Mouse (Mus musculus): Measurements from ENCODE around the gene Cdh13. TPM values are rescaled to one million over a fixed set of nuclear protein-coding genes. Genes with fewer than 3 reads are reported as not detected.
"Not testable (repeated sequence)": the region's sequence is repeated elsewhere in the genome, so short reads cannot be mapped to it uniquely, and the experiment has no call there.

Cdh13 gene
- polyA plus RNA-seq, 1 experiment from 2014 or later = 101 TPM

DNA sequence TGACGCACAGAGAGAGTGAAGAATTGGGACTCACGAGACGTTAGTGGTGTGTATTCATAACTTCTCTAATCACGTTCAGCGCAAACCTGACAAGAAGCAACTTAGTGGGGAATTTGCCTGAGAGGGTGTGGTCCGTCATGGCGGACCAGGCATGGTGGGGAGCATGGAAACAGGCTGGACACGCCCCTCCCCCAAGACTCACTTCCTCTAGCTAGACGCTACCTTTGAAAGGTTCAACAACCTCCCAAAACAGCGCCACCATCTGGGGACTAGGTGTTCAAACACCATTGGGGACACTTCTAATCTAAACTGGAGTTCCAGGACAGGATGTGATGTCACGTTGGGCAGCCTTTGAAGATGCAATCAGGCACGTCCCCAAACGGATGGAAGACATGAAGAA is 1011.9 kb downstream of the Cdh13 start:
- Histone ChIP-seq H3K4me3 (ENCODE audit: low read depth, low read length) (no peak overlapping the region), H3K9ac (ENCODE audit: low read length) (no peak overlapping the region), H3K9me3 (replicated peaks; ENCODE audit: control insufficient read depth, low read length) (no peaks in the 10 kb centered on the region), H3K4me2 (ENCODE audit: low read length) (no peak overlapping the region), H3K27me3 (replicated peaks; ENCODE audit: control insufficient read depth, insufficient read depth, low read length) (no peaks in the 10 kb centered on the region), H3K27ac (ENCODE audit: low read depth, low read length) (no peak overlapping the region), H3K4me1 (ENCODE audit: control insufficient read depth, insufficient read depth, low read length) (no peaks in the 10 kb centered on the region), H3K36me3 (ENCODE audit: control insufficient read depth, insufficient read depth, low read length) (no peaks in the 10 kb centered on the region)
- 88% methylated on average over 13 of the region's 13 CpGs for WGBS
- ATAC-seq (no peak), DNase-seq (ENCODE audit: low spot score) (no peak)

DNA sequence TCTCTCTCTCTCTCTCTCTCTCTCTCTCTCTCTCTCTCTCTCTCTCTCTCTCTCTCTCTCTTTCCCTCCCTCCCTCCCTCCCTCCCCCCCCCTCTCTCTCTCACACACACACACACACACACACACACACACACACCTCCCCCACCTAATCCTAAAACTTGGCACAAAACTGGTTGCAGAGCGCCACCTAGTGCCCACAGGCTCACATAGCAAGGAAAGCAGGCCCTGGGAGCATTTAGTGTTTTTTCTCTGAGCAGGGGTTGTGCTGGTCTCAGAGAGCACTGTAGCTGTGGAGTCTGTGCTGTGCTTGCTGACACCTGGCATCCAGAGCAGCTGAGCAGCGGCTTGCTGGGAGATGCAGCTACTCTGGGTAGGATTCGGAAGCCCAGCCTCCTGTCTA is 1014.2 kb downstream of the Cdh13 start:
- not testable (repeated sequence) for H3K27ac ChIP-seq (ENCODE audit: low read depth, low read length); H3K4me3 ChIP-seq (ENCODE audit: low read depth, low read length); H3K9me3 ChIP-seq (replicated peaks; ENCODE audit: control insufficient read depth, low read length); H3K36me3 ChIP-seq (ENCODE audit: control insufficient read depth, insufficient read depth, low read length); ATAC-seq; H3K4me1 ChIP-seq (ENCODE audit: control insufficient read depth, insufficient read depth, low read length); H3K9ac ChIP-seq (ENCODE audit: low read length); H3K4me2 ChIP-seq (ENCODE audit: low read length); H3K27me3 ChIP-seq (replicated peaks; ENCODE audit: control insufficient read depth, insufficient read depth, low read length)
- WGBS = 27% methylated on average over 3 of the region's 3 CpGs
- peak; percentile 46 for DNase-seq (ENCODE audit: low spot score)

DNA sequence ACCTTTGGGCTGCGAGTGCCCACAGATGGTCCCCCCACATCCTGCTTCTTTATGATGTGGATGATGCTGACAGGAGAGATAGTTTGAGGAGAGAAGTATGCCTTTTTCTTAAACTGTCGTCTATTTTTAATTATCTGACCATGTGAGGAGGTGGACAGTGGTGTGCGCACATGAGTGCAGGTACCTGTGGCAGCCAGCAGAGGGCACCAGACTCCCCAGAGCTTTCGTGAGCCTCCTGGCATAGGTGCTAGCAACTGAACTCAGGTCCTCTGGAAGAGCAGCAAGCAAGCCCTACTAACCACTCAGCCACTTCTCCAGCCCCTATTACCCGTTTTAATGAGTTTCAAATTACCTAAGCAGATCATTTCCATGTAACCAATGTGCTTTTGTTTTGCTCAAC is 1016.8 kb downstream of the Cdh13 start:
- Histone ChIP-seq H3K9ac (ENCODE audit: low read length) (no peak overlapping the region), H3K4me3 (ENCODE audit: low read depth, low read length) (no peak overlapping the region), H3K27ac (ENCODE audit: low read depth, low read length) (no peak overlapping the region), H3K9me3 (replicated peaks; ENCODE audit: control insufficient read depth, low read length) (no peaks in the 10 kb centered on the region), H3K36me3 (ENCODE audit: control insufficient read depth, insufficient read depth, low read length) (no peaks in the 10 kb centered on the region), H3K27me3 (replicated peaks; ENCODE audit: control insufficient read depth, insufficient read depth, low read length) (no peaks in the 10 kb centered on the region), H3K4me2 (ENCODE audit: low read length) (no peak overlapping the region), H3K4me1 (ENCODE audit: control insufficient read depth, insufficient read depth, low read length) (no peaks in the 10 kb centered on the region)
- ATAC-seq (no peak), DNase-seq (ENCODE audit: low spot score) (no peak)
- 87% methylated on average over 5 of the region's 5 CpGs for WGBS

DNA sequence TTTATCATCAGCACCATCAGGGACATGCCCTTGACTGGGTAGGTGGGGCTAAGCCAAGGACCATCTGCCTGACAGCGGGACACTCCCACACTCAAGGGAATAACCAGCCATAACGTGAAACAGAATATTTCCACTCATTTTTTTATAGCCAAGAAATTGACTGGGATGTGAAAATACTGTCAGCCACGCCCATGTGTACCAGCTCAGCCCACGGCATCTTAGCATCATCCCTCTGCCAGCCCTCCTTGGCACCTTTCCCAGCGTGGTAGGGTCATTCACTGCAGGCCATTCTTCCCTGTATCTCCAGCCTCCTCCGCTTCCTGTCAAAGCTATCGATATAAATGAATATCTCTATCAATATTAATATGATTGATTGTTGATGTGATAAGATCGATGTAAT is 1020.7 kb downstream of the Cdh13 start:
- H3K27me3 ChIP-seq (replicated peaks; ENCODE audit: control insufficient read depth, insufficient read depth, low read length) = no peaks in the 10 kb centered on the region
- H3K9ac ChIP-seq (ENCODE audit: low read length) = no peak overlapping the region
- no peaks in the 10 kb centered on the region for H3K4me1 ChIP-seq (ENCODE audit: control insufficient read depth, insufficient read depth, low read length)
- no peak for ATAC-seq
- no peaks in the 10 kb centered on the region for H3K36me3 ChIP-seq (ENCODE audit: control insufficient read depth, insufficient read depth, low read length)
- DNase-seq (ENCODE audit: low spot score) = no peak
- H3K27ac ChIP-seq (ENCODE audit: low read depth, low read length) = no peak overlapping the region
- H3K4me3 ChIP-seq (ENCODE audit: low read depth, low read length) = no peak overlapping the region
- no peak overlapping the region for H3K4me2 ChIP-seq (ENCODE audit: low read length)
- no peaks in the 10 kb centered on the region for H3K9me3 ChIP-seq (replicated peaks; ENCODE audit: control insufficient read depth, low read length)
- WGBS = 77% methylated on average over 8 of the region's 8 CpGs

DNA sequence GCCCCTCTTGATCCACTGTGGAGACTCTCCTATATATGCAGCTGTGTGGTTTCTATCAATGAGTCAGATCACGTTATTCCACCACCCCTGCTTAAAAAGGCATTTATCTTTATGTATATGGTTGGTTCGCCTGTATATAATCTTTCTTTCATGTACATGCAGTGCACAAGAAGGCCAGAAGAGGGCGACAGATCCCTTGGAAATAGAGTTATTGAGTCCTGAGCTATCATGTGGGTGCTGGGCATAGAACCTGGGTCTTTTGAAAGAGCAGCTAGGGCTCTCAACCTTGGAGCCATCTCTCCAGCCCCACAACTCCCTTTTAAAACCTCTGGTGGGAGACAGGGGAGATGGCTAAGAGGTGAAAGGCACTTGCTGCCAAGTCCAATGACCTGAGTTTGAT is 1027.9 kb downstream of the Cdh13 start:
- Histone ChIP-seq H3K4me3 (ENCODE audit: low read depth, low read length) (no peak overlapping the region), H3K4me1 (ENCODE audit: control insufficient read depth, insufficient read depth, low read length) (no peaks in the 10 kb centered on the region), H3K9ac (ENCODE audit: low read length) (no peak overlapping the region), H3K36me3 (ENCODE audit: control insufficient read depth, insufficient read depth, low read length) (no peaks in the 10 kb centered on the region), H3K9me3 (replicated peaks; ENCODE audit: control insufficient read depth, low read length) (no peaks in the 10 kb centered on the region), H3K4me2 (ENCODE audit: low read length) (no peak overlapping the region), H3K27me3 (replicated peaks; ENCODE audit: control insufficient read depth, insufficient read depth, low read length) (no peaks in the 10 kb centered on the region), H3K27ac (ENCODE audit: low read depth, low read length) (no peak overlapping the region)
- DNase-seq (ENCODE audit: low spot score) = no peak
- WGBS = 28% methylated on average over 3 of the region's 3 CpGs
- ATAC-seq = no peak

DNA sequence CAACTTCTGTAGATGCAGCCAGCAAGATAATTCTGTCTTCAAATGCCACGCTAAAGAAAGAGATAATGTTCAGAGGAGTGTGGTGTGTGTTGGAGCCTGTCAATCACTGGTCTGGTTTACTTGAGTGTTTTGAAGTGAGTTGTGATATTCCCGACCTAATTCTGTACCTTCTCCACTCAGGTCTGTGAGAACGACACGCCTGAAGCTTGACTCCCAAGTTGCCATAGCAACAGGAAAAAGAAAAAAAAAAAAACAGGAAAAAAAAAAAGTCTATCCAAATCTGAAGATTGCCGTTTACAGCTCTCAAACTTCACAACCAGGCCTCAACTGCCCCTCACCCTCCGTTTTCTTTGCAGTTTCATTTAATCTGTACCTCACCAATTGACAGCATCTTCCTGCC is 1039.7 kb downstream of the Cdh13 start:
- Histone ChIP-seq H3K4me1 (ENCODE audit: control insufficient read depth, insufficient read depth, low read length) (no peaks in the 10 kb centered on the region), H3K9ac (ENCODE audit: low read length) (no peak overlapping the region), H3K36me3 (ENCODE audit: control insufficient read depth, insufficient read depth, low read length) (no peaks in the 10 kb centered on the region), H3K27me3 (replicated peaks; ENCODE audit: control insufficient read depth, insufficient read depth, low read length) (no peaks in the 10 kb centered on the region), H3K4me3 (ENCODE audit: low read depth, low read length) (no peak overlapping the region), H3K4me2 (ENCODE audit: low read length) (no peak overlapping the region), H3K27ac (ENCODE audit: low read depth, low read length) (no peak overlapping the region), H3K9me3 (replicated peaks; ENCODE audit: control insufficient read depth, low read length) (no peaks in the 10 kb centered on the region)
- peak; percentile 10 for DNase-seq (ENCODE audit: low spot score)
- ATAC-seq = no peak
- 67% methylated on average over 6 of the region's 6 CpGs for WGBS

DNA sequence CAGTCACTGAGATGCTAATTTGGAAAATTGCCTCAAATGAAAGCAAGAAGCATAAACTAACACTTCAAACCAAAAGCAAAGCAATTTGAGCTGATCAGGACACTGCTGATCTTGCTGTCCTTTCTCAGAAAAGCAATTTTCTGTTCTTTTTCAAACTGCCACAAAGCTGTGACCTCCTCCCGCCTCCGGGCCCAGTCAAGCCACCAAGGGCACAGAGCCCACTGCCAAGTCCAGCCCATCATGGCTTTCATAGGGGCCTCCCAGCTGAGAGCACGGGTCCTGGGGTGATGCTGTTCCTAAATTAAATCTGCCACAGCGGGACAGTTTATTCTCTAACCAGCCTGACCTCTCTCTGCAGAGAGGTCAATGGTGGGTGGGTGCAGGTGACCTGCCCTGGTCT is 1056.0 kb downstream of the Cdh13 start:
- H3K4me1 ChIP-seq (ENCODE audit: control insufficient read depth, insufficient read depth, low read length) = no peaks in the 10 kb centered on the region
- no peak overlapping the region for H3K27ac ChIP-seq (ENCODE audit: low read depth, low read length)
- H3K4me3 ChIP-seq (ENCODE audit: low read depth, low read length) = no peak overlapping the region
- no peaks in the 10 kb centered on the region for H3K36me3 ChIP-seq (ENCODE audit: control insufficient read depth, insufficient read depth, low read length)
- 86% methylated on average over 4 of the region's 4 CpGs for WGBS
- no peak overlapping the region for H3K4me2 ChIP-seq (ENCODE audit: low read length)
- no peak for ATAC-seq
- DNase-seq (ENCODE audit: low spot score) = no peak
- no peaks in the 10 kb centered on the region for H3K9me3 ChIP-seq (replicated peaks; ENCODE audit: control insufficient read depth, low read length)
- H3K27me3 ChIP-seq (replicated peaks; ENCODE audit: control insufficient read depth, insufficient read depth, low read length) = no peaks in the 10 kb centered on the region
- H3K9ac ChIP-seq (ENCODE audit: low read length) = no peak overlapping the region

DNA sequence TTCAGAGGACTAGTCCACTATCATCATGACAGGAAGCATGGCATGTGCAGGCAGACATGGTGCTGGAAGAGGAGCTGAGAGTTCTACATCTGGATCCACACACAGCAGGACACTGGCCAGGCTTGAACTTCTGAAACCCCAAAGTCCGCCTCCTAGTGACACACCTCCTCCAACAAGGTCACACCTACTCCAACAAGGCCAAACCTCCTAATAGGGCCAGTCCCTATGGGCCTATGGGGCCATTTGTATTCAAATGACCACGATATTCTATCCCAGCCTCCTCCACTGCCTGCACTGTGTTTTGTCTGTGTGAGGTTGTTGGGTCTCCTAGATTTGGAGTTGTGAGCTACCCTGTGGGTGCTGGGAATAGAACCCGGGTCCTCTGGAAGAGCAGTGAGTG is 1060.1 kb downstream of the Cdh13 start:
- Histone ChIP-seq H3K4me1 (ENCODE audit: control insufficient read depth, insufficient read depth, low read length) (peaks cover 4% of the 10 kb centered on the region; the same call in 1 of the 2 replicates), H3K9me3 (replicated peaks; ENCODE audit: control insufficient read depth, low read length) (no peaks in the 10 kb centered on the region), H3K4me3 (ENCODE audit: low read depth, low read length) (0 out of 2 replicates have a peak overlapping the region, but pooled peaks have one; percentile 85), H3K27me3 (replicated peaks; ENCODE audit: control insufficient read depth, insufficient read depth, low read length) (no peaks in the 10 kb centered on the region), H3K4me2 (ENCODE audit: low read length) (peak overlapping the region; percentile 39), H3K36me3 (ENCODE audit: control insufficient read depth, insufficient read depth, low read length) (peaks cover 25% of the 10 kb centered on the region), H3K9ac (ENCODE audit: low read length) (no peak overlapping the region), H3K27ac (ENCODE audit: low read depth, low read length) (no peak overlapping the region)
- WGBS = 76% methylated on average over 3 of the region's 3 CpGs
- peak; percentile 22 for ATAC-seq
- no peak for DNase-seq (ENCODE audit: low spot score)

DNA sequence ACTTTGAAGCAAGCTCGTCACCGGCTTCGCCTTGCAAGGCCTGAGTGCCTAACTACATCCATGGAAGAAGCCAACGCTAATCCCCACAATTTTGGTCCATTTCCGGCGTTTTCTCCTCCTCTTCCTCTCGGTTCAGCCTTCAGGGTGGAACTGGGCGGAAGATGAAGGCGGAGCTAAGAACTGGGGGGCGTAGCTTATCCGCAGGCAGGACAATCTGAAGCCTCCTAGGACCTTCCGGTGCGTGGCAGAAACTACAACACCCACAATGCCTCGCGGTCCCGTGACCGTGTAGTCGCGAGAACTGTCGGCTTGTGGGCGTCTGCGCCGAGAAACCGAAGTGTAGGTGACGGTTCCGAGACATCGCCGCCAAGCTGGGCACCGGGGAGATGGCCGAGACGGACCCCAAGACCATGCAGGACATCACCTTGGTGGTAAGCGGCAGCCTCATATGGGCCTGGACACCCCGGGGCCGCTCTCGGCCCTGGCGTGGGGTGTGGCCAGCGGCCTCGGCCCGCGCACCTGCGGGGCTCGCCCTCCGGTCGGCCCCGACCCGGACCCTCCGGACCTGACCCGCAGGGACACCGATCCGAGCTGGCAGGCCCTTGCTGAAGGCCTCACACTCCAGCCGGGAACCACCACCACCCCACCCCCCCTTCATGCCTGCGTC is 1060.8 kb downstream of the Cdh13 start, which contains the start of gene Hsbp1:
TSS of gene Hsbp1 (plus strand) at position 299 of the 667 bp plus-strand sequence.
- Histone ChIP-seq H3K4me1 (ENCODE audit: control insufficient read depth, insufficient read depth, low read length) (peaks cover 4% of the 10 kb centered on the region; the same call in 1 of the 2 replicates), H3K4me3 (ENCODE audit: low read depth, low read length) (peak within 1 kb of the TSS; percentile 85), H3K9me3 (replicated peaks; ENCODE audit: control insufficient read depth, low read length) (no peaks in the 10 kb centered on the region), H3K27ac (ENCODE audit: low read depth, low read length) (peak within 1 kb of the TSS; percentile 41; the same call in 1 of the 2 replicates), H3K27me3 (replicated peaks; ENCODE audit: control insufficient read depth, insufficient read depth, low read length) (no peaks in the 10 kb centered on the region), H3K36me3 (ENCODE audit: control insufficient read depth, insufficient read depth, low read length) (peaks cover 33% of the 10 kb centered on the region), H3K9ac (ENCODE audit: low read length) (peak within 1 kb of the TSS; percentile 98), H3K4me2 (ENCODE audit: low read length) (peak within 1 kb of the TSS; percentile 62)
- WGBS = 2% methylated on average over 51 of the region's 52 CpGs
- DNase-seq (ENCODE audit: low spot score) (peak; percentile 99), ATAC-seq (peak; percentile 98)

Measured in forebrain, embryonic 14.5 days (tissue).